Mouse (Mus musculus): Measurements from ENCODE around the gene Mrpl45. TPM values are rescaled to one million over a fixed set of nuclear protein-coding genes. Genes with fewer than 3 reads are reported as not detected.

Gene Mrpl45
- 26.0 TPM for polyA plus RNA-seq (2017; shearing (Covaris generic))

GRCm38 (mm10) chr11:97315504-97316503 lies at the start of gene Mrpl45:
Gene Mrpl45, plus strand, starts transcription at chr11:97315716.

GRCm38 (mm10) chr11:97280216-97280861 lies 35.2 kb upstream of the Mrpl45 start, which contains the start of gene Npepps:
Gene Npepps, minus strand, starts transcription at chr11:97280638.

GRCm38 (mm10) chr11:97352027-97352684 lies 36.6 kb downstream of the Mrpl45 start, which contains the start of gene Gpr179:
Gene Gpr179, minus strand, starts transcription at chr11:97352077.

GRCm38 (mm10) chr11:97361948-97362648 lies 46.6 kb downstream of the Mrpl45 start, which contains the start of gene Socs7:
Gene Socs7, plus strand, starts transcription at chr11:97362551.

Other genes with a start within 250 kb of the Mrpl45 start
- 9.6 TPM for gene Tbx21, start 200.4 kb upstream of the Mrpl45 start, polyA plus RNA-seq (2017; shearing (Covaris generic))
- 0.16 TPM for gene Tbkbp1, start 164.2 kb upstream of the Mrpl45 start, polyA plus RNA-seq (2017; shearing (Covaris generic))
- gene Kpnb1, start 127.8 kb upstream of the Mrpl45 start, polyA plus RNA-seq (2017; shearing (Covaris generic)): 33.1 TPM
- 44.2 TPM for gene Npepps, start 35.1 kb upstream of the Mrpl45 start, polyA plus RNA-seq (2017; shearing (Covaris generic))
- 0.20 TPM for gene Gpr179, start 36.4 kb downstream of the Mrpl45 start, polyA plus RNA-seq (2017; shearing (Covaris generic))
- gene Socs7, start 46.8 kb downstream of the Mrpl45 start, polyA plus RNA-seq (2017; shearing (Covaris generic)): 1.2 TPM
- gene Arhgap23, start 99.8 kb downstream of the Mrpl45 start, polyA plus RNA-seq (2017; shearing (Covaris generic)): 0.14 TPM
- not detected for gene 4933428G20Rik, start 184.6 kb downstream of the Mrpl45 start, polyA plus RNA-seq (2017; shearing (Covaris generic))

All from CD4-positive, CD25-positive, alpha-beta regulatory T cell (primary cell).